Mouse (Mus musculus): ENCODE measurements around the gene Prr15l. TPM values are rescaled to one million over a fixed set of nuclear protein-coding genes. Genes with fewer than 3 reads are reported as not detected.

The Prr15l gene
- polyA plus RNA-seq, 1 experiment from 2014 or later: 0.25 TPM

GRCm38 (mm10) chr11:96975511-96976378, 47.8 kb downstream of the Prr15l start:
- Histone ChIP-seq H3K4me2 (ENCODE audit: low read depth, low read length, severe bottlenecking) (peak overlapping the region; percentile 82), H3K36me3 (ENCODE audit: control insufficient read depth, insufficient read depth, low read length) (no peaks in the 10 kb centered on the region), H3K27ac (ENCODE audit: low read depth, low read length) (no peak overlapping the region), H3K9ac (ENCODE audit: low read length) (peak overlapping the region; percentile 98), H3K4me3 (ENCODE audit: low read depth, low read length) (peak overlapping the region; percentile 94), H3K27me3 (ENCODE audit: control insufficient read depth, insufficient read depth, low read length) (no peaks in the 10 kb centered on the region), H3K4me1 (replicated peaks; ENCODE audit: control insufficient read depth, insufficient read depth, low read length) (peaks cover 12% of the 10 kb centered on the region), H3K9me3 (ENCODE audit: control insufficient read depth, low read length) (no peaks in the 10 kb centered on the region)
- DNase-seq (ENCODE audit: low spot score): no peak
- WGBS: 87% methylated on average over 10 of the region's 10 CpGs
- no peak for ATAC-seq (replicated peaks; ENCODE audit: low FRiP score)

- peak overlapping the region; percentile 98 for H3K9ac ChIP-seq (ENCODE audit: low read length)
- no peaks in the 10 kb centered on the region for H3K36me3 ChIP-seq (ENCODE audit: control insufficient read depth, insufficient read depth, low read length)
- DNase-seq (ENCODE audit: low spot score) (no peak), ATAC-seq (replicated peaks; ENCODE audit: low FRiP score) (no peak)
- WGBS: 54% methylated on average over 3 of the region's 3 CpGs
- no peaks in the 10 kb centered on the region for H3K9me3 ChIP-seq (ENCODE audit: control insufficient read depth, low read length)
- H3K4me3 ChIP-seq (ENCODE audit: low read depth, low read length): peak overlapping the region; percentile 94
- H3K4me1 ChIP-seq (replicated peaks; ENCODE audit: control insufficient read depth, insufficient read depth, low read length): peaks cover 12% of the 10 kb centered on the region
- H3K27me3 ChIP-seq (ENCODE audit: control insufficient read depth, insufficient read depth, low read length): no peaks in the 10 kb centered on the region
- H3K27ac ChIP-seq (ENCODE audit: low read depth, low read length): no peak overlapping the region
- peak overlapping the region; percentile 82 for H3K4me2 ChIP-seq (ENCODE audit: low read depth, low read length, severe bottlenecking)
Observed at GRCm38 (mm10) chr11:96976379-96976687, 48.4 kb downstream of the Prr15l start.

DNA sequence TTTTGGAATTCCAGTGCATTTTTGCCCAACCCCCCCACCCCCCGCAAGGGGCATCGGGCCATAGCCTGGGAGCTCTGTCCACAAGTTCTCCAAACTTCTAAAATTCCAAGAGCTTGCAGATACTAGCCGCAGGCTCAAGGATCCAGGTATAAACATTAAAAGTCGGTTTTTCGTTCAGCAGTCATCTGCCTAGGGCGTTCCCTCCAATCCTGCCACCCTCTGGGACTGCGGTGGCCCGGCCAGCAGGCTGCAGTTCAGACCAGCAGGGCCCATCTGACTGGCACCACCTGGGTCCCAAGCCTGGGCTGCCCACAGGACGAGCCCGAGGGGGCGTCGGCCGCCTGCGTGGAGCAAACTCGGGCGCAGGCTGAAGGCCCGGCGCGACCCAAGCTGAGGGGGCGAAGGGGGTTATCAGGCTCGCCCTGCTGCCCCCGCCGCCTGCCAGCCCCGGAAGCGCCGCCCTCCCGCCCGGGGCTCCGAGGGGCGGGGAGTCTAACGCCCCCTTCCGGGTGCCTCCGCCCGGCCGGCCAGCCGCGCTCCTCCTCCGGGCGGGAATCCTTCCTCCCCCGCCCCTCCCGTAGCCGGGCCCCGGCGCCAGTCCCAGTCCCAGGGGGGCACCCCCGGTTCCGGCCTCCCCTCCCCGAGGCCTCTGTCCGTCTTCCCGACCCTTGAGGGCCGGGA, 49.1 kb downstream of the Prr15l start:
- Histone ChIP-seq H3K27me3 (ENCODE audit: control insufficient read depth, insufficient read depth, low read length) (no peaks in the 10 kb centered on the region), H3K4me2 (ENCODE audit: low read depth, low read length, severe bottlenecking) (peak overlapping the region; percentile 82), H3K9me3 (ENCODE audit: control insufficient read depth, low read length) (no peaks in the 10 kb centered on the region), H3K9ac (ENCODE audit: low read length) (peak overlapping the region; percentile 98), H3K4me1 (replicated peaks; ENCODE audit: control insufficient read depth, insufficient read depth, low read length) (peaks cover 12% of the 10 kb centered on the region), H3K27ac (ENCODE audit: low read depth, low read length) (peak overlapping the region; percentile 92), H3K36me3 (ENCODE audit: control insufficient read depth, insufficient read depth, low read length) (no peaks in the 10 kb centered on the region), H3K4me3 (ENCODE audit: low read depth, low read length) (peak overlapping the region; percentile 94)
- 0% methylated on average over 39 of the region's 50 CpGs for WGBS
- peak; percentile 73 for ATAC-seq (replicated peaks; ENCODE audit: low FRiP score)
- DNase-seq (ENCODE audit: low spot score): peak; percentile 93

GRCm38 (mm10) chr11:96977606-96978400, 49.9 kb downstream of the Prr15l start:
- DNase-seq (ENCODE audit: low spot score) (peak; percentile 99), ATAC-seq (replicated peaks; ENCODE audit: low FRiP score) (peak; percentile 98)
- Histone ChIP-seq H3K27me3 (ENCODE audit: control insufficient read depth, insufficient read depth, low read length) (no peaks in the 10 kb centered on the region), H3K27ac (ENCODE audit: low read depth, low read length) (peak overlapping the region; percentile 92), H3K4me1 (replicated peaks; ENCODE audit: control insufficient read depth, insufficient read depth, low read length) (peaks cover 10% of the 10 kb centered on the region), H3K9ac (ENCODE audit: low read length) (peak overlapping the region; percentile 98), H3K36me3 (ENCODE audit: control insufficient read depth, insufficient read depth, low read length) (no peaks in the 10 kb centered on the region), H3K4me3 (ENCODE audit: low read depth, low read length) (peak overlapping the region; percentile 94), H3K4me2 (ENCODE audit: low read depth, low read length, severe bottlenecking) (peak overlapping the region; percentile 92), H3K9me3 (ENCODE audit: control insufficient read depth, low read length) (no peaks in the 10 kb centered on the region)
- WGBS: under 1% methylated on average over 45 of the region's 45 CpGs

DNA sequence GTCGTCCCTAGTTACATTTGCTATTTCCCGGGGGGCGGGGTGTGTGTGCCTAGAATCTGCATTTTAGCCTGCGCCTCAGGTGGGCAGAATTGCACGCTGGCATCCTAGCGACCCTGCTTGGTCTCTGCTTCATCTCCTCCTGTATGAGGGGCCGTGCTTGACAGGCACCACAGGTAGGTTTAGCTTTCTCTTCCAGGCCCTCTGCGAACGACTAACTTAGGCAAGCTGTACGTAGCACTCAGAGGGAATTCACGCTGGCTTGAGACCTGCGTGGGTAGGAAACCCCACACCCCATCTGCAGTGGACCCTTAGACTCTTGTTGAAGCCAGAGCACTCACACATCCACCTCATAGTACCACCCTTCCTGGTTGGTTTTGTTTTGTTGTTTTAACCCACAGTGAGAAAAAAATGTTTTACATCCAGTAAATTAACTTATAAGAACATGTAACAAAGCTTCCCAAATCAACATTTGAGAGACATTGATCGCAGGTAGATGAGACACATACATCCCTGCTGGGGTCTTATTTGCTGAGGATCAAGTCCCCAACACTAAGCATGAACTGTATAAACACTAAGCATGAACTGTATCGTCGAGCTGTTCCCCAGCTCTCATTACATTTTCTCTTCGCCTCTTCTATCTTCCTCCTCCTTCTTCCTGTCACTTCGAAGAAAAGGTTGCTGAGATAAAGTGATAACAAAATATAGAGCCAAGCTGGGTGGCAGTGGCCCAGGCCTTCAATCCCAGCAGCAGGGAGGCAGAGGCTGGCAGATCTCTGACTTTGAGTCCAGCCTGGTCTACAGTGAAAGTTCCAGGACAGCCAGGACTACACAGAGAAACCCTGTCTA, 50.7 kb downstream of the Prr15l start:
- WGBS: 40% methylated on average over 17 of the region's 17 CpGs
- ATAC-seq (replicated peaks; ENCODE audit: low FRiP score): no peak
- H3K36me3 ChIP-seq (ENCODE audit: control insufficient read depth, insufficient read depth, low read length): no peaks in the 10 kb centered on the region
- peak overlapping the region; percentile 92 for H3K4me2 ChIP-seq (ENCODE audit: low read depth, low read length, severe bottlenecking)
- peak overlapping the region; percentile 63 for H3K27ac ChIP-seq (ENCODE audit: low read depth, low read length)
- peak overlapping the region; percentile 69 for H3K9ac ChIP-seq (ENCODE audit: low read length)
- H3K4me3 ChIP-seq (ENCODE audit: low read depth, low read length): peak overlapping the region; percentile 52
- no peaks in the 10 kb centered on the region for H3K9me3 ChIP-seq (ENCODE audit: control insufficient read depth, low read length)
- DNase-seq (ENCODE audit: low spot score): no peak
- H3K4me1 ChIP-seq (replicated peaks; ENCODE audit: control insufficient read depth, insufficient read depth, low read length): peaks cover 10% of the 10 kb centered on the region
- no peaks in the 10 kb centered on the region for H3K27me3 ChIP-seq (ENCODE audit: control insufficient read depth, insufficient read depth, low read length)

DNA sequence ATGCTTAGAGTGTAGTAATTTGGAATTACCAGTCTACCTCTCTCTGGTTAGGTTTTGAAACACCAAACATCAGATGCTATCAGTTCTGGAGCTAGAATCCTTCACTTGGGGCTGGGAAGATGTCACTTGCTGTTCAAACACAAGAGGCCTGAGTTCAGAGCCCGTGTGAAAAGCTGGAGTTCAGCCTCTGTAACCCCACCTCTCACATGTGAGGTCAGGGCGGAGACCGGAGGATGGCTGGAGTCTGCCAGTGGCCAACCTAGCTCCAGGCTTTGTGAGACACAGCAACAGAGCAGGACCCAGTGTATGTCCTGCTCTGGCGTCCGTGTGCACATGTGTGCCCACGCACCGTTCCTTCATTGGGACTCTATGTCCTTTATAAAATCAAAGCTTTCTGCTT, 51.4 kb downstream of the Prr15l start:
- Histone ChIP-seq H3K27me3 (ENCODE audit: control insufficient read depth, insufficient read depth, low read length) (no peaks in the 10 kb centered on the region), H3K36me3 (ENCODE audit: control insufficient read depth, insufficient read depth, low read length) (no peaks in the 10 kb centered on the region), H3K9ac (ENCODE audit: low read length) (no peak overlapping the region), H3K9me3 (ENCODE audit: control insufficient read depth, low read length) (no peaks in the 10 kb centered on the region), H3K27ac (ENCODE audit: low read depth, low read length) (no peak overlapping the region), H3K4me3 (ENCODE audit: low read depth, low read length) (no peak overlapping the region), H3K4me2 (ENCODE audit: low read depth, low read length, severe bottlenecking) (no peak overlapping the region), H3K4me1 (replicated peaks; ENCODE audit: control insufficient read depth, insufficient read depth, low read length) (peaks cover 10% of the 10 kb centered on the region)
- no peak for ATAC-seq (replicated peaks; ENCODE audit: low FRiP score)
- no peak for DNase-seq (ENCODE audit: low spot score)
- WGBS: 83% methylated on average over 7 of the region's 7 CpGs

GRCm38 (mm10) chr11:96980021-96980420, 52.1 kb downstream of the Prr15l start:
- WGBS: 79% methylated on average over 5 of the region's 5 CpGs

DNA sequence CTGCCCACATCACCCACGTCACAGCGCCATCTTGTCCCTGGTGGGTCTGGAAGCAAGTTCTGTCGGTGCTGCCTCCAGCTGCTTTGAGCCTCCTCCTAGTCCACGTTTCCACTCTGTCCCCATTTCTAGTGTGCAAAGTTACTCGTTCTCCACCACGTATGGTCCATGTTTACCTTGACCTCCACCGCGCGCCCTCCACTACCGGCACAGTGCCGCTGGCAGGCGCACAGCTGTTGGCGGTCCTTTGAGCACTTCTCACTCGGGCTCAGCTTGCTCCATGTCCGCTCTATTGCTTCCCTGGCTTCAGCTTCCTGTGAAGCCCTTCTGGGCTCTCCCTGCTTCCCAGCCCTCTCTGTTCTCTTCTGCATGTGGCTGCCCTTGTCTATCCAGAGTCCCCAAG, 53.6 kb downstream of the Prr15l start:
- DNase-seq (ENCODE audit: low spot score) (no peak), ATAC-seq (replicated peaks; ENCODE audit: low FRiP score) (no peak)
- WGBS: 76% methylated on average over 15 of the region's 15 CpGs
- H3K36me3 ChIP-seq (ENCODE audit: control insufficient read depth, insufficient read depth, low read length): no peaks in the 10 kb centered on the region
- peaks cover 4% of the 10 kb centered on the region; the same call in 1 of the 2 replicates for H3K27me3 ChIP-seq (ENCODE audit: control insufficient read depth, insufficient read depth, low read length)
- H3K4me2 ChIP-seq (ENCODE audit: low read depth, low read length, severe bottlenecking): no peak overlapping the region
- H3K27ac ChIP-seq (ENCODE audit: low read depth, low read length): no peak overlapping the region
- no peak overlapping the region for H3K4me3 ChIP-seq (ENCODE audit: low read depth, low read length)
- peaks cover 5% of the 10 kb centered on the region; the same call in 1 of the 2 replicates for H3K4me1 ChIP-seq (replicated peaks; ENCODE audit: control insufficient read depth, insufficient read depth, low read length)
- H3K9me3 ChIP-seq (ENCODE audit: control insufficient read depth, low read length): no peaks in the 10 kb centered on the region
- H3K9ac ChIP-seq (ENCODE audit: low read length): no peak overlapping the region

More at GRCm38 (mm10) chr11:96980021-96980420, 52.1 kb downstream of the Prr15l start:
- Histone ChIP-seq H3K36me3 (ENCODE audit: control insufficient read depth, insufficient read depth, low read length) (no peaks in the 10 kb centered on the region), H3K4me3 (ENCODE audit: low read depth, low read length) (no peak overlapping the region), H3K4me1 (replicated peaks; ENCODE audit: control insufficient read depth, insufficient read depth, low read length) (peaks cover 10% of the 10 kb centered on the region), H3K27ac (ENCODE audit: low read depth, low read length) (no peak overlapping the region), H3K4me2 (ENCODE audit: low read depth, low read length, severe bottlenecking) (no peak overlapping the region), H3K27me3 (ENCODE audit: control insufficient read depth, insufficient read depth, low read length) (0 out of 2 replicates have a peak, but pooled peaks cover under 1% of the 10 kb centered on the region), H3K9me3 (ENCODE audit: control insufficient read depth, low read length) (no peaks in the 10 kb centered on the region), H3K9ac (ENCODE audit: low read length) (no peak overlapping the region)
- DNase-seq (ENCODE audit: low spot score) (no peak), ATAC-seq (replicated peaks; ENCODE audit: low FRiP score) (no peak)
